Mouse (Mus musculus) gastrocnemius, postnatal 36 days (tissue): ENCODE measurements at regions not wholly inside any gene's neighbourhood (a gene's known extent, or its start where the extent isn't known, plus 50 kb on each side); places are given as distances from the start of the nearest gene placed in this dataset.
A peak's percentile ranks its signal among the peaks of the same experiment; 100 is the strongest.

Source experiments
- DNase-seq, 2 experiments: peaks; one replicate each; pipeline ENCODE4 v3.0.0; 2022
- intact Hi-C: fragments of 180-260 bp; cut with DNase I; formaldehyde crosslinking; loops from one replicate; pipeline ENCODE4 v1.15.1; 2025

- DNase-seq: no peak
- intact Hi-C loops: no loop called here
Measured at GRCm38 (mm10) chr10:17332025-17332767, 390.8 kb upstream of the Cited2 start.

DNA sequence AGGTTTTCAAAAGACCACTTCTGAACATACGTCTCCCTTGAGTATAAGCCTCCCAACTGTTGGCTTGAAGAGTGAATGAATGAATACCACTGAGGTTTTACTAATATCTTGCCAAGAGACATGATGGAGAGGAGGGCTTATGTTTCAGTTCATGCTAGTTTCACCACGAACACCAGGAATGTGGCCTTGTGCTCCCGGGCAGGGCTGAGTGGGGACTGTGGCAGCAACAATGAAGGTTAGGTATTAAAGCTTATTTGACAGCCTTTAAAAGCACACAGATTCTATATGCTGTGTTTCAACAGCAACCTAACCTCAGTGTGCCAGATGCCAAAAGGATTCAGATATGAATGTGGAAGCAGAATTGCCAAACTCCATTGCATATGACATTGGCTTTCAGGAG is 390.0 kb upstream of the Cited2 start:
- intact Hi-C loops: no loop called here
- no peak for DNase-seq

GRCm38 (mm10) chr10:17333676-17334075 is 389.3 kb upstream of the Cited2 start:
- intact Hi-C loops: no loop called here
- no peak for DNase-seq

DNA sequence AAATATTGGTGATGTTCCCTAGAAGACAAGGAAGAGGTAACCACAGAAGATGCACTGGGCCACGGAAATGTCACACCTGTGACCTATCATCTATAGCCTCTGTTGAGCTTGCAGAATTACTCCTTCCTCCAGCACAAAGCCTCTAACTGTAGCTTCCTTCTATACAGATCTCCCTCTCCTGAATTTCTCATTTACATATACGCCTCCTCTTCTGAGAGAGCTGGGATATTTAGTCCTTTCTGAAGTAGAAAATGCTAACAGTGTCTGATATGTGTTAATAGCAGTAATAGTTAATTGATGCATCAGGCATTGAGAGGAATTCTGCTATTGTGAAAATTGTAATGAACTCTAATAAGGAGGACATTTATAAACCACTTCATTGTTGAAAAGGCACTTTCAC is 385.8 kb upstream of the Cited2 start:
- DNase-seq: no peak
- intact Hi-C loops: no loop called here

- intact Hi-C loops: no loop called here
- no peak for DNase-seq
Measured at GRCm38 (mm10) chr10:17343829-17344228, 379.2 kb upstream of the Cited2 start.

DNA sequence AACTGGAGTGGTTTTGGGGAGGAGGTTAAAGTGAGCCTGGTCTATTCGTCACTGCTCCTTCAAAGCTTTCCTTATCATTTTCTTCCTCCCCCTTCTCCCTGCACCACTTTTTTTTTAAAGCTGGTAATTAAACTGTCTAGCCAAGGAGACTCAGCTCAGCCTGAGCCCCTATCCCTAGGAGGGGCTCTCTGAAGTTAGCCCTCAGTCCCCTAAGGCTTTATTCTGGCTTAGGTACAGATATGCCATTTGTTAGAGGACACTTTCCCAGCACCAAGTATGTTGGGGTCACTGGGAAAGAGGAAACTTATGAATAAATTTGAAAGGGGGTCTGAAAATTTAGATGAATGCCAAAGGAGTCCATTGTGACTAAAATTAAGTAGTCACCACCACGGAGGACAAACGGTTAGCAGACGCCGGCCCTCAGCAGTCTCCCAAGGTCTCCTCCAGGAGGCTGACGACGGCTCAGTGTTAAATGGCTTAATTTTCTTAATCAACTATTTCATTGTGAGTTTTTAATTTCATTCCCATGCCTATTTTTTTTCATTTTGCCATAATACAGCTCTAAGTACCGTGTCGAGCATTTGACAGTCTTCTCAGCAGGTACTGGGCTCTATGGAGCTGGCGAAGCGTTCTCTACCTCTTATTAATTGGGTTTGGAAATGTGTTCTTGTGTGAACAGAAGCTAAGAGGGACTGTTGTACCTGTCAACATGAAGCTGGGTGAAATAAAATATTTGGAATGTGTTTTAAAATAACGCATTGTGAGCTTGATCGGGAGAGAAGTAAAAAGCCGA is 370.6 kb upstream of the Cited2 start:
- intact Hi-C loops: no loop called here

GRCm38 (mm10) chr10:17355476-17355875 is 367.5 kb upstream of the Cited2 start:
- intact Hi-C loops: no loop called here
- DNase-seq: no peak

More for the DNA sequence above, 370.6 kb upstream of the Cited2 start:
- DNase-seq: no peak

- intact Hi-C loops: no loop called here
- DNase-seq: no peak
Measured at GRCm38 (mm10) chr10:17356041-17356440, 367.0 kb upstream of the Cited2 start.

DNA sequence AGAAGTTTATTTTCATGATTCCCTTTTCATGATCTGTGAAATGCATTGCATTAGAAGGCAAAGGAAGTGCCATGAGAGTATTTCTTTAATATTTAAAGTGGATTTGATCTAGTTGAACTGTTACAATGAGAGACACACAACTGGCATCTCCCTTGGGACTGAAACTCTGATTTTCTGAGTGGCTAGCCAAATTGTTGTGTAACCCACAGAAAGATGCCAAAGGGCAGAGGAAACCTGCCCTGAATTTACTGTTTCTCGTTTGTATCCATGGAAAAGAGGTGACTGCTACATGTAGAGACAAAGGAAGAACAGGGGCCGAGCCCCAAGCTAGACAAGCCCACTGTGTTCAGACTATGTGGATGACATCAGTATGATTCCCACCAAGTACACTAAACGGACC is 360.4 kb upstream of the Cited2 start:
- intact Hi-C loops: loop anchor here (10.0 kb wide), 2 partner anchors 162 to 362 kb away; partner anchors contain the start of gene Cited2
- DNase-seq: no peak

- DNase-seq: no peak
- intact Hi-C loops: loop anchor here (10.0 kb wide), 2 partner anchors 159 to 359 kb away; partner anchors contain the start of gene Cited2
Measured at GRCm38 (mm10) chr10:17366042-17366740, 356.8 kb upstream of the Cited2 start.

DNA sequence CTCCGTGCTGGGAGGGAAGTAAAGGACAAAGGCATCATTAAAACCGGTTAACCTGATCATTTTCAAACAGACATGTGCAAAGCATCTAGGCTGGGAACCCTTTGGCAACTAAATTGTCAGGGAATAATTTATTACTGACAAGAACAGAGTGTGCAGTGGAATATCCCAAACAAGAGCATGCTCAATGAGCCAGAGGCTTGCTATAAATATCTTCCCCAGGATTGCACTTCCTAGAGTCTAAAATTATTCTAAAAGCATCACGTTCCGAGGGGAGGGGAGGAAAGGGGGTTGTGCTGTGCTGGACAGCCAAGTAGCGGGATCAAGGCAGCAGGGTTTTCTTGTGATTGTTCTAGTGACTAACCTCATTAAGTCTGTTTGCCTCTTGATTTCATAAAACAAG is 356.0 kb upstream of the Cited2 start:
- intact Hi-C loops: loop anchor here (10.0 kb wide), 2 partner anchors 158 to 358 kb away; partner anchors contain the start of gene Cited2
- DNase-seq: no peak

DNA sequence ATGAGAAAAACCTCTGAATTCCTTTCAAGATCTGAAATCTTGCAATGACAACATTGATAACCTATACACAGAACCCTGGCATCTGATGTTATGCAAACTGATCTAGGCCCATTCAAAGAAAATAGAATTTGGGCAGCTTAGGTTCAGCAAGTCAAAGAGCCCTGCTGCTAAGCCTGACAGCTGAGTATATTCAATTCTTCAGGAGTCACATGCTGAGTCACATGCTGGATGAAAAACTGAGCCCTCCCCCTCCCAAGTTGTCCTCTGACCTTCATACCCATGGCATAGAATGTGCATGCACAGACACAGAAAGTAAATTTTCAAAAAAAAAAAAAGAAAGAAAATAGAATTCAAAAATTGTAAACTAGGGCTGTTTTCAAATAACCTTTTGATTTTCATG is 355.6 kb upstream of the Cited2 start:
- intact Hi-C loops: loop anchor here (10.0 kb wide), 2 partner anchors 157 to 357 kb away; partner anchors contain the start of gene Cited2
- DNase-seq: no peak

DNA sequence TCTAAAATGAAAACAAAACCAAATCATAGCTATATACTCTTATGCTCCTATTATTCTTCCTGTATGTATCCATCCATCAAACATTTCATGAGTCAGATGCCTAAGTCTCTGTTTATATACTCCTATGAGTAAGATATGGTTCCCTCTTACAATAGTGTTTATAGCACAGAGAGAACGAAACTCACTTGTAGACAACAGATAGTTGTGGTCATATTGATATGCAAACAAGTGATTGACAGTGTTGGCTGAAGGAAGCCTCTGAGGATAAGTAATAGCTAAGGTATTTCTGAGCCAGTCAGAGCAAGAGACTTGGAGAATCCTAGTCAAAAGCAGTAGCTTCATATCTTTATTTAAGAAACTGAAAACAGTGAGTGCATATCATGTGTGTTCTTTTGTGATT is 354.4 kb upstream of the Cited2 start:
- intact Hi-C loops: loop anchor here (10.0 kb wide), 2 partner anchors 156 to 356 kb away; partner anchors contain the start of gene Cited2
- DNase-seq: no peak

DNA sequence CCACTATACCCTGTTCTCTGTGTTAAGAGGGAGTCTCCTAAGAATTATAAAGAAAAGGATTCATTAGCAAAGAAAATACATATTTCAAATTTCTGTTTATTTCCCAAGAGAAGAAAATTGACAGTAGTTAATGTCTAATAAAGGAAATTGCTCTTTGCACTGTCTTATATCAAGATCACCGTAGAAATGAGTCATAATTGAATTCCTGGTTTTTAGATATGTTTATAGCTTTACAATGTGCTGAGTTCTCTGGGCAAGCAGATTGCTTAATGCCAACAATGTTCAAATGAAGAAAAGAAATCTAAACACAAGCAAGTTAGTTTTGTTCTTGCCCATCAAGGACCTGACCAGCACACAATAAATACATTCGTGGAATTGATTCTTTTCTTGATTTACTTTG is 350.1 kb upstream of the Cited2 start:
- no peak for DNase-seq
- intact Hi-C loops: no loop called here

DNA sequence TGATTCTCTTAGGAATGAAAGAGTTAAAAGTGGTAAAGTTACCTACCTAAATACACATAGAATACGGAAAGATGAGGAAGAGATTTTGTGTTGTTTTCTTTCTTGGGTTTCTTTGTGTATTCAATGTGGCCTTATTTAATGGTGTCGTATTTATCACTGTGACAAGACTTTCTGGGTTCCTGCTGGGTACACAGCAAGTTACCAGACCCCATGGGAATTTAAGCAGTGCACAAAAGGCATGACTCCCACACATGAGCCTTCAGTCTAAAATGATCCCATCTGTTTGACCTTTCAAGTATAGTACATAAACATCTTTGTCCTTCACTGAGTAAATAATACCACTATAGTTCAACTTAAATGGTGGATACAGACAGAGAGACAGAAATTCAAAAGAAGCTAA is 349.0 kb upstream of the Cited2 start:
- no peak for DNase-seq
- intact Hi-C loops: no loop called here

DNA sequence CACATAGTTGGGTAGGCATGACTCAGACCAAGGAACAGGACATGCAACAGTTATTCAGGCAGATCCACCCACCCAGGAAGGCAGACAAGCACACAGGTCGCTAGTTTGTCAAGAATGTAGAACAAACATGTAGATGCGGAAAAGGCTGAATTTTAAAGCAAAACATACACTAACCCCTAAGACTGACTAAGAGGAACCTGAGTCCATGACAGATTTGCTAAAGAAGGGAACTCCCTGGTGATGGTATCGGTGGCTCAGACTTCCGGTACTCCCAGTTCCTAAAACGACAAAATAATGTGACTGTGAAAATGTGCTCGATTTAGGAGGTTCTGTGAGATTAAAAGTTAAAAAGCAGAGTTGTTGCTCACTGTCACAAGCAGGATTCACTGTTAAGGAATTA is 340.0 kb upstream of the Cited2 start:
- intact Hi-C loops: no loop called here
- no peak for DNase-seq

DNA sequence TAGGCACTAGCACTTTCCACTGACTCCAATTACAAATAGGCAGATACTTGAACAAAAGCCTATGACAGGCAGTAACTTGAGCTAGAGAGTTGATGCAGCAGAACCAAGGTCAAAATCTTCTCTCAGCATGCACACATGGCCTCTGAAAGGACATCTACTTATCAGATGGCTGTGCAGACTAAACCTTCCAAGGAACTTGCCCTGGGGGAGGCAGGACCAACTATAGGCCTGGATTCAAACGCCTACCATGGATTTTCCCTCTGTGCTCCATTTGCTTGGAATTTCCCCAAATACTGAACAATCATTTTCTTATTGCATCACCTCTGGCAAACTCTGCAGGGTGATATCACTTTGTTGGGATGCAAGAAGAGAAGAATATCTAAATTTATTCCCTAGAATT is 337.8 kb upstream of the Cited2 start:
- intact Hi-C loops: no loop called here
- DNase-seq: peak; percentile 9 to 45

DNA sequence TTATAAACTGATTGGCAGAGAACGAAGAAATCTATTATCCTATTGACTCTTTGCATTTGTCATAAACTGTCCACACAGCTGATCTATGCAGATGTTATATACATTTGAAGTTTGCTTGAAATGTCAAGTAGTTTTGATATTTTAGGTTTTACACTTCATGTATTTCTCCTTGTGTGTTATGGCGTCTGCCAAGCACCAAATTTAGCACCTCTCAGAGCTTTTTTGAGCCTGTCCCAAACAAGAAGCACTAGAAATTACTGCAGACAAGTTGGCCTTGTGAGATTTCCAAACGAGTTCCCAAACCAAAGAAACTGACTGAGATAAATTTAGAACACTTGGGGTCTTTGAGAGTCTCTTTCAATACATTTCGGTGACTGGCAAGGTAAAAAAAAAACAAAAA is 335.7 kb upstream of the Cited2 start:
- intact Hi-C loops: no loop called here
- no peak for DNase-seq

- DNase-seq: no peak
- intact Hi-C loops: no loop called here
Measured at GRCm38 (mm10) chr10:17395495-17396224, 327.4 kb upstream of the Cited2 start.

GRCm38 (mm10) chr10:17403899-17404298 is 319.1 kb upstream of the Cited2 start:
- no peak for DNase-seq
- intact Hi-C loops: no loop called here
